Mouse (Mus musculus): Measurements from ENCODE around the gene Sec24b.
A peak's percentile ranks its signal among the peaks of the same experiment; 100 is the strongest.

The Sec24b gene

GRCm38 (mm10) chr3:130061281-130061680 lies at the start of gene Sec24b:
Gene Sec24b, minus strand, starts transcription at chr3:130061553.
- peak; percentile 53 for DNase-seq

GRCm38 (mm10) chr3:130104471-130104870 lies 43.1 kb upstream of the Sec24b start:
- DNase-seq, result no peak

- DNase-seq, result no peak
These were observed 42.1 kb upstream of the Sec24b start for GRCm38 (mm10) chr3:130103486-130103885.

- peak; percentile 5 for DNase-seq
These were observed 33.9 kb upstream of the Sec24b start for GRCm38 (mm10) chr3:130095160-130095781.

GRCm38 (mm10) chr3:130094125-130094704 lies 32.9 kb upstream of the Sec24b start:
- no peak for DNase-seq

- no peak for DNase-seq
These were observed 29.1 kb upstream of the Sec24b start for GRCm38 (mm10) chr3:130090460-130090859.

GRCm38 (mm10) chr3:130088654-130089053 lies 27.3 kb upstream of the Sec24b start:
- DNase-seq, result no peak

GRCm38 (mm10) chr3:130087466-130087865 lies 26.1 kb upstream of the Sec24b start:
- DNase-seq, result no peak

GRCm38 (mm10) chr3:130086372-130087080 lies 25.2 kb upstream of the Sec24b start:
- DNase-seq, result no peak

GRCm38 (mm10) chr3:130083312-130083711 lies 22.0 kb upstream of the Sec24b start:
- DNase-seq, result no peak

GRCm38 (mm10) chr3:130080666-130081065 lies 19.3 kb upstream of the Sec24b start:
- DNase-seq, result no peak

- peak; percentile 45 for DNase-seq
These were observed 18.4 kb upstream of the Sec24b start for GRCm38 (mm10) chr3:130079794-130080193.

GRCm38 (mm10) chr3:130077291-130077690 lies 15.9 kb upstream of the Sec24b start:
- DNase-seq, result no peak

- DNase-seq, result no peak
These were observed 14.4 kb upstream of the Sec24b start for GRCm38 (mm10) chr3:130075746-130076145.

- no peak for DNase-seq
These were observed 11.7 kb upstream of the Sec24b start for GRCm38 (mm10) chr3:130073085-130073484.

GRCm38 (mm10) chr3:130071918-130072317 lies 10.6 kb upstream of the Sec24b start:
- DNase-seq, result no peak

GRCm38 (mm10) chr3:130060396-130061029 lies 840 bp downstream of the Sec24b start:
- DNase-seq, result peak; percentile 86

GRCm38 (mm10) chr3:130059805-130060395 lies 1.5 kb downstream of the Sec24b start:
- peak; percentile 56 for DNase-seq

- no peak for DNase-seq
These were observed 2.9 kb downstream of the Sec24b start for GRCm38 (mm10) chr3:130058488-130058887.

- DNase-seq, result no peak
These were observed 3.6 kb downstream of the Sec24b start for GRCm38 (mm10) chr3:130057569-130058345.

GRCm38 (mm10) chr3:130055416-130056385 lies 5.7 kb downstream of the Sec24b start:
- DNase-seq, result no peak

Data from cerebellum, adult 9-11 months (tissue).